Mouse (Mus musculus): ENCODE data around the gene Dnase1l1.

Gene Dnase1l1

DNA sequence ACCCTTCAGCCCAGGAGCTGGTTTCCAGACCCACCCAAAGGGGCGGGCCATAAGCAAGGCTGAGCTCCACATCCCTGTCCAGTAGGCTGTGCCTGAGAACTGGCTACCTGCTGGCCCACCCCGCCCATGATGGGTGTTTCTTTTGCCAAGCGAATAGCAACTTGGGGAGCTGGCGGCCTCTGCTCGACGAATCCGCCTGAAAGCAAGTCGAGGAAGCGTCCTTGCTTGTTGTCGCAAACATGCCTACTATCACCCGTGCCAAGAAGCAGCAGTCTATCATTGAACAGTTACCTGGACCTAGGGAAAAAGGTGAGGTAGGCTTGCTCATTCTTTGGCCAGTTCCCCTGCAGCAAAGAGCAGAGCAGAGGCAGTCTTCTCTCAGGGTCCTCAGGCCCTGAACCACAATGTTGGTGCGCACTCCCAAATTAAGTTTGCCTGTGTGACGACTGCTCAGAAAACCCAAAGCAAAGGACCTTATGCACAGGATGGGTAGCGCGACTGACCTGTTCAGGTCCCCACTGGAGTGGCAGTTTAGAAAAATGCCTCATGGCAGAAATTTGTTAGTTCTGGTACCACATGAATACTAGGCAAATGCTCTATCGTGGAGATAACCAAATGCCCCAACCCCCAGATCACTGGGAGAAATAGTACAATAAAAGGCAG is at the start of gene Dnase1l1, which contains the start of gene Taz:
Gene Dnase1l1 (minus strand): TSS at position 606 of the 663 bp plus-strand sequence.
Gene Taz (plus strand): TSS at position 181 of the 663 bp plus-strand sequence.
- DNase-seq (ENCODE audit: low spot score), result no peak

DNA sequence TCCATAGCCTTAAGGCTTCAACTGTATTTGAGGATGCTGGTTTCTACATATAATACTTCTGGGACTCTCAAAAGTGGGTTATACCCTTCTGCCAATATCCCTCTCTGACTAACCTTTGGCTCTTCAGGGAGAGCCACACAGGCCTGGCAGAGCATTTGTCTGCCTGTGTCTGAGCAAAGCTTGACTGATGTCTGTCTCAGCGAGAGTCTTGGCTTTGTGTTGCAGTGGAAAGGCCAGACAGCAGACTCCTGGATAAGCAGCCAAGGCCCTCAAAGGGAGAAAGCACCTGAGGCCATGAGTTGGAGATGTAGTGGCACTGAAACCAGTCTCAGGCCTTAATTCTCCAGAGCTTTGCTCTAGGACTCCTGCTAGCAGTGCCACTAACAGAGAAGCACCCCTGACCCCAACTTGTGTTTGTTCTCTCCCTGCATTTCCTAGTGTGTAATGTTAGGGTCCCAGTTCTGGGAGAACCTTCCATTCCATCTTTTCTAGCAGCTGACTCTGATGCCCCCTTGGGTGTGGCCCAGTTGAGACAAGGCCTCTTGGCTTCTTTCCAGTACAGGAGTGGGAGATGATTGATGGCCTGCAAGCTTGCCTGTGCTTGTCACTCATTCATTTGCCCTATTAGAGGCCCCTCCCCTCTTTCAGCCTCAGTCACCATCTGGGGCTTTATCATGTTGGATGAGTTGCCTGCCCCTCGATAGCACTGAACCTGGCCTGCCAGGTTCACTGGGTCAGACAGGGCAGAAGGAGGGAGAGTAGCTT is 48.2 kb upstream of the Dnase1l1 start:
- DNase-seq (ENCODE audit: low spot score), result no peak

DNA sequence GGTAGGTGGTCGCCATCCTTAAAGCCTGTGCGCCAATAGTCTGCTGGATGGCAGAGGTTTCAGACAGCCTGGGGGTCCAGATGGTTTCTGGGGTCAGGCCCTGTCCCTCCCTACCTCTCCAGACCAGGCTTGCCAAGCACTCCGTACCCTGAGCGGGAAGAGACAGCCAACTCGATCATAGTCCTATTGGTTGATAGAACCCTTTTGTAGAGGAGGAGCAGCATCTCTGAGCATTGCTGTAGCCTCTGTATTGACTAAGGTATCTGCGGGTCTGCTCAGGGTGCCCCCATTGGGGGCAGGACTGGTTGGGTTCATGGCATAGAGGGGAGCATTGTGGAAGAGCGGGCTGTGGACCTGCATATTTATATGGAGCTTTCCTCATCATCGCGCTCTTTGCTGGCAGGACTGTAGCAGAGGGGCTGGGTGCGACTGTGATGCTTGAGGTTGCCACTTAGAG is 47.1 kb upstream of the Dnase1l1 start:
- no peak for DNase-seq (ENCODE audit: low spot score)

DNA sequence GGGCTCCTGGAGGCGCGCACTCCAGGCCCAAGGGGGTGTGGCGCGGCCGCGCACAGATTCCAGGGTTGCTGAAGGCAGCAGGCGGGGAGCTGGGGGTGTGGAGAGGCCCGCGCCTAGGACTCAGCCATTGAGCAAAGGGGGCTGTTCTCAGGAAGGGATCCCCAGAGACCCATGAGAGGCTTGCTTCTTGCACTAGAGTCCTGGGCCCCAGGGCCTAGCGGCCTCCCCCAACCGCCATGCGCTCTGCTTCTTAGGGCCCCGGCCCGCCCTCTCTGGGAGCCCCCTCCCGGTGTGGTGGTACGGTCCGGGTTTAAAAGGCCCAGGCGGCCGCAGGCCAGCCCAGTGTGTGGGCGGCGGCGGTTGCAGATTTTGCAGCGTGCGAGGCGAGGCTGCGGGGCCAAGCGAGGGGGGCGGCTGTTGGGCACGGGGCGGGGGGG is 46.6 kb upstream of the Dnase1l1 start, which contains the start of gene Plxna3:
Gene Plxna3 (plus strand): TSS at position 342 of the 437 bp plus-strand sequence.
- DNase-seq (ENCODE audit: low spot score), result peak; percentile 65

- peak; percentile 60 for DNase-seq (ENCODE audit: low spot score)
Measured at GRCm38 (mm10) chrX:74312540-74313464, 30.7 kb upstream of the Dnase1l1 start, which contains the start of gene Fam50a. Gene Fam50a, plus strand, starts transcription at chrX:74313033.

- DNase-seq (ENCODE audit: low spot score), result peak; percentile 60
Measured at GRCm38 (mm10) chrX:74304867-74305700, 22.9 kb upstream of the Dnase1l1 start, which contains the start of gene Gdi1. Gene Gdi1, plus strand, starts transcription at chrX:74304998.

GRCm38 (mm10) chrX:74299721-74300120 is 17.6 kb upstream of the Dnase1l1 start:
- no peak for DNase-seq (ENCODE audit: low spot score)

DNA sequence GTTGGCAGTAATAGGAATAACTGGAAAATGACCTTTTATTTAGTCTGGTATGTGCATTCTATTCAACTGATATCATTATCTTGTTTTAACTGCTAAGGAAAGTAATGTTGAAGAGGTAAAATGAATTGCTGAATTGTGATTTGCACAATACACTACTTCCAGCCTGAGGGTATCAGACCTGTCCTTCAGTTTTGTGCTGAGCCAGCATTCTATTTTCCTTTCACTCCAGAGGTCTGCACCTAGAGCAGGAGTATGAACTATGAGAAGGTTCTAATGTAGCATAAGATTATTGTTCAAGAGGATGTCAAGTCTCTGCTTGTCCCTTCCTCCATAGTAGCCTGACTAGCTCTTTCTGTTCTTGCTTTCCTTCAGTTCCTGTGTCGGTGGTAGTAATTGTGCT is 16.2 kb upstream of the Dnase1l1 start:
- DNase-seq (ENCODE audit: low spot score), result no peak

DNA sequence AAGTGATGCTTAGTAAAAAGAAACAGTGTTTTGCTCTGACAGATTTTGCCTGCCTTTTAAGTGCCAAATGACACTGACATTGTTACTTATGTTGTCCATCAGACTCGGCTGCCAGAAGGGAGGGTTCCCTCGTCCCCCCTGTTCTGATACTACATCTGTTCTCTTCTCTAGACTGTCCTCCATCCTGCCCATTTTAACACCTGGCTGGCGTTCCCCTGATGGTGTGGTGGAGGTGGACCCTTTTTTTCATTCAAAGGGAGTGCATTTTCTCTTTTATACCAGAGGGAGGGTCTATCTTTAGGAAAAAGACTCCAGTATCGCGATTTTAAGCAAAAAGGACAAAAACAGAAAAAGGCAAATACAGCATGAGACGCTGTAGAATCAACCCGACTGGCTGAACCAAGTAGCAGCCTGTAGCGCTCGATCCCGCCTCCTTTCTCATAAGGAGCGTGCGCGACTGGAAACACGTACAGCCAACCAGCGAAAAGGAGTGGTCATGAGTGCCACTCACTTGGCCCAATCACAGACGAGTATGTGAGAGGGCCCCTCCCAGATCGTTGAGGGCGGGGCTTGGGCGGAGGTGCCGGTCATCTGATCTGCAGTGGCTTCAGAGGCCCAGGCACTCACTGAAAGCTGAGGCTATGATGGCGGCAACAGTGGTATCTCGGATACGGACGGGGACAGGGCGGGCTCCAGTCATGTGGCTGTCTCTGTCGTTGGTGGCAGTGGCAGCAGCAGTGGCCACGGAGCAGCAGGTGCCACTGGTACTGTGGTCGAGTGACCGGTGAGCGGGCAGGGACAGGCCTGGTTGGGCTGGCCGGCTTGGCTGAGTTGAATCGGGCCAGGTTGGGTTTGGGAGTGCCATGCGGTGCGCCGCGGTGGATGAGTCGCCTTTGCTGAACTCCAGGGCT is 14.7 kb upstream of the Dnase1l1 start, which contains the start of gene Atp6ap1:
Gene Atp6ap1 (plus strand): TSS at position 560 of the 911 bp plus-strand sequence.
- DNase-seq (ENCODE audit: low spot score), result peak; percentile 78

DNA sequence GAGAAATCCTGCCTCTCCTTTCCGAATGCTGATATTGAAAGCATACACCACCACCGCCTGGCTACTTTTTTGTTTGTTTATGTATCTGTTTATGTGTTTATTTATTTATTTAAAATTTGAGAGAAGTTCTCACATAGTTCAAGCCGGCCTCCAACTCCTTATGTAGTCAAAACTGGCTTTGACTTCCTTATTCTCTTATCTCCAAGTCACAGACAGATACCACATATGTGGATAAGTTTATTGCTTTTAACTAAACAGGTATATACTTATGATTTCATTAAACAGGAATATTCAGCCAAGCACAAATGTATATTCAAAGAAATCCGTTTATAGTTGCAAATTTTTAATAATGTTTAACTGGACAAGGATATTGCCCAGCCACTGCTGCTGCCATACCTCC is 11.3 kb upstream of the Dnase1l1 start:
- DNase-seq (ENCODE audit: low spot score), result no peak

DNA sequence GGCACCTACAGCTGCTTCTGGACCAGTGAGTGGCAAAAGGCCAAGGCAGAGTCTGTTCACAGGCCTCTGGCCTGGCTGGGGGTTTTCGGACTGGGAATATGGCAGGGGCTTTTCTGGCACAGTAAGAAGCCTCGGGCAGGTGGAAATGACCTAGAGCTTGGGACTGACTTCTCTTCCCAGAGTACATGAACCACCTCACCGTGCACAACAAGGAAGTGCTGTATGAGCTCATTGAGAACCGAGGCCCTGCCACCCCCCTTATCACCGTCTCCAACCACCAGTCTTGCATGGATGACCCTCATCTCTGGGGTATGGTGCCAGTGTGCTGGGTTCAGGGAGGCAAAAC is 928 bp upstream of the Dnase1l1 start:
- DNase-seq (ENCODE audit: low spot score), result no peak

DNA sequence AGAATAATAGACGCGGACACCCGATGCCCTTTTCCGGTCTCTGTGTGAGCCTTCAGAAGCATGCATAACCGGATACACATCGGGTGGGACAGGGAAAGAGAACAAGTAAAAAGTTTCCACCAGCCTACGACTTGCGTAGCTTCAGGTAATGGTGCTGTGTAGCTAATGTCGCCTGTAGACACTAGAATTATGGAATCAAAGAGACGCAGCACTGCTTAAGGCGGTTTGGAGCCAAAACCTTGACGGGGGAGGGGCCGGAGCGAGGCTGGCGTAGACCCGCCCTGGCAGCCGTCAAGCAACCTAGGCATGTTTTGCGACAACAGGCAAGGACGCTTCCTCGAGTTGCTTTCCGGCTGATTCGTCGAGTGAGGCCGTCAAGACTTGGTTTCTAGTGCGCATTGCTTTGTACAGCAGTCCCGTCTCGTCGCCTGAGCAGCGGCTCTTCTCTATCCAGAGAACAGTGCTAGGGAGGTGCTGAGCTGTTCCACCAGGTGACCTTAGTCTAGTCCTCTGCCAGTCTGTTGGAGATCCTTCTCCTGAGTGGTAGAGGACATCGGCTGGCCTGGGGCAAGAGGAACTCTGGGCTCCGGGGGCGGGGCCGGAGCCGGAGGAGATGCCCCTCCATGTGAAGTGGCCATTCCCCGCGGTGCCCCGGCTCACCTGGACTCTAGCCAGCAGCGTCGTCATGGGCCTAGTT is 406 bp upstream of the Dnase1l1 start:
- peak; percentile 62 for DNase-seq (ENCODE audit: low spot score)

- DNase-seq (ENCODE audit: low spot score), result no peak
Measured at GRCm38 (mm10) chrX:74281041-74281731, 951 bp downstream of the Dnase1l1 start.

- DNase-seq (ENCODE audit: low spot score), result no peak
Measured at GRCm38 (mm10) chrX:74277916-74278315, 4.2 kb downstream of the Dnase1l1 start.

DNA sequence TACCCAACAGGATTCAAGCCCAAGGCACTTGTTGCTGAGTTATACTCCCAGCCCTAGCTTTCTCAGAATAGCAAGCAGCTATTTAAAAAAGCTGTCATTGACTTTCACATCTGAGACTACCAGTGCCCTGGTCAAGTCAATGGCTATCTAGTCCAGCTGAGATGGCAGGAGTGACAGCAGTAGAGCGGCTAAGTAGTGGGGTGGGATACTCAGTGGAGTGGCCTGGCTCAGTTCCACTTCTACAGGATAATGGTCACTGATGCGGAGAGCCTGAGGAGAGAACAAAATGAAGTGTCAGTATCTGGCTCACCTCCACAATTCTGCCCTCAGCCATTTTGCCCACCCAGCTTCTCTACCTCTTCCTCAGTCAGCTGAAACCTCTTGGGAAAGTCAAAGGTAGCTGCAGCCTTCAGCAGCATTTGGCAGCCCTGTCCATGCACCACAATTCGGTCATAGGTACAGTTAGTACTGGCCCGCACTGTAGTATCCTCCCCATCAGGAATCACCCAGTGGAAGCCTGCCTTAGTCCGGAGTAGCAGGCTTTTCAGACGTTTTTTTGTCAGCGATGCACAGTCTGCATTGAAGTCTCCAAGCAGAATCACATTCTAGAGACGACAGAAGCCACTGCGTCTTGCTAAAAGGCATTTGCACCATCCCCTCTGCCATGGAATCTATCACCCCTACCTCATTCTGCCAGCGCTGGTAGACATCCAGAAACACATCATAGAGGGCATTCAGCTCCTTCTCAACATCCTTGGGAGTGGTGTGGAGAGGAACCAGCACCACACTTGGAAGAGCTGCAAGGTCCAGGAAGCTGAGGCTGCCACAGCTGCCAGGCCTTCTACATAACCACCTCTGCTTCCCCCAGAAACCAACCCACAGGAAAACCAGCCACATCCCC is 8.5 kb downstream of the Dnase1l1 start:
- DNase-seq (ENCODE audit: low spot score), result no peak

DNA sequence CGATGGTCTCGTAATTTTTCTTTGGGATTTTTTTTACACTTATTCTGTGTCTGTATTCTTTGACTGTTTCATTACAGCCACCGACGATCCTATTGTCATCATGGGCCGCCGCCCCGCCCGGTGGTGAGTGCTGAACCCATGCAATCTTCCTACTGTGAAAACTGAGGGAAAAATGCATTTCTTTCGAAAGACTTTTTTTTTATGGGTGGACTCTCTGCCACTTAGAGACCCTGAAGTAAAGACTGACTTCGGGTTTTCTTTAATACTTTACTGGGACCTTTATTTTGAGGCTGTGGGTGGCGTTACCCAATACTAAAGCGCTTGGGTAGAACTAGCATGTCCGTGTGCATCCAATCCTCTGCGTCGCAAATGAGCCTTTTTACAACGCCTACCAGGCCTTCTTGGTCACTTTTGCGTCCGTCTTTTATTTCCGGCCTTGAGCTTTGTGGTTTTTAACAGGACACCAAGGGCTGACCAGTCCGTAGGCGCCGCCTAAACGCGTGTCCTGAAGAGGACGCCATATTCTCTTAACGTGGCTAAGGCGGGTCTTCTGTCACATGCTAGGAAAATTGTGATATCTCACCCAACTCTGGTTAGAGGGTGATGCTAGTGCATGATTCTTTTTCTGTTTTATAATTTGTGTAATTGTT is 11.1 kb downstream of the Dnase1l1 start:
- no peak for DNase-seq (ENCODE audit: low spot score)

All from ovary, postnatal 14 days (tissue).